Mouse (Mus musculus) heart, adult 10 weeks (tissue): ENCODE results near the gene Gpd2. TPM values are rescaled to one million over a fixed set of nuclear protein-coding genes. Genes with fewer than 3 reads are reported as not detected.

Experiments used
- polyA plus RNA-seq: library from polyadenylated mRNA; stranded (reverse); fragments of 350-450 nt; fragmentation: Illumina TruSeq; extraction: RNeasy Lipid Tissue Mini Kit (QIAGEN cat#74804); gene quantifications from one replicate; pipeline ENCODE4 v1.2.3, GENCODE M21; 2014; ENCODE audit warnings: low read depth, low replicate concordance

Gene Gpd2
- polyA plus RNA-seq = 9.1 TPM

DNA sequence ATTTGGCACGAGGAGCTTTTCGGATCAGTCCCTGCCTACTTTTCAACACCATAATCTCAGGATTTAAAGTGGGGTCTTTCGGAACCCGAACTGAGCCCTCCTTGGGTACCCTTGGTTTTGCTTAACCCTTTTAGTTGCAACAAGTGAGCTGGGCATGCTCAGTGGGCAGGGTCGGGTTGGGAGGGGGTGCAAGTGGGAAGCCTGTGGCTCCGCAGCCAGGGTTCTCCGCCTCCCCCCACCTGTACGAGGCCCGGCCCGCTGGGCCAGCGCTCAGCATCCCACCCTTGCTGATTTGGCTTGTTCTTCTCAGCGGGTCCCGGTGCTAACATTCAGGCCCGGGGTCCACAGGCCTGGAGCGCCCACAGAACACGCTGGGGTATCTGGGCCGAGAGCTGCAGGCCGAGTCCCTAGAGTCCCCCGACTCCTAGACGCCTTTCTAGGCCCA lies at the start of gene Gpd2:
TSS of gene Gpd2 (plus strand) at position 161 of the 445 bp plus-strand sequence.

Other genes starting within 250 kb of the Gpd2 start
- 1.2 TPM for gene Nr4a2, start 113.6 kb upstream of the Gpd2 start, polyA plus RNA-seq